Mouse (Mus musculus): ENCODE measurements around the gene Sumo2.
"Not testable (repeated sequence)": the region's sequence is repeated elsewhere in the genome, so short reads cannot be mapped to it uniquely, and the experiment has no call there.

The Sumo2 gene

DNA sequence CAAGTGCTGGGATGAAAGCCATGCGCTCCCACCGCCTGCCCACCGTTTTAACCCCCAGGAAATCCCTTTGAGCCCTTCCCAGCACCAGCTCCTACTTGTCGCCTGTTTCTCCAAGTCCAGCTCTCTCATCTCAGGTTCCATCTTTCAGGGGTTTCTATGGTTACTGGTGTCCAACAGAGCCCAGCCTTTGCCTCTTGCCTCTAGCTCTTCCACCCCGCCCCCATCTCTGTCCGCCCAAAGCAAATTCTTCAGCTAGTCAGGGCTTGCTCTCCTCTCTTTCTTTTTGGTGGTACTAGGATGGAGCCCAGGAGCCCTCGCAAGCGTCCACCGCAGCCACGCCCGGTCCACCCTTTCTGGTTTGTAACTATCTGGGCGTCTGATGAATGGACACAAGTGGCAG lies 50.9 kb downstream of the Sumo2 start:
- no peak for DNase-seq (ENCODE audit: low read depth, low spot score)

DNA sequence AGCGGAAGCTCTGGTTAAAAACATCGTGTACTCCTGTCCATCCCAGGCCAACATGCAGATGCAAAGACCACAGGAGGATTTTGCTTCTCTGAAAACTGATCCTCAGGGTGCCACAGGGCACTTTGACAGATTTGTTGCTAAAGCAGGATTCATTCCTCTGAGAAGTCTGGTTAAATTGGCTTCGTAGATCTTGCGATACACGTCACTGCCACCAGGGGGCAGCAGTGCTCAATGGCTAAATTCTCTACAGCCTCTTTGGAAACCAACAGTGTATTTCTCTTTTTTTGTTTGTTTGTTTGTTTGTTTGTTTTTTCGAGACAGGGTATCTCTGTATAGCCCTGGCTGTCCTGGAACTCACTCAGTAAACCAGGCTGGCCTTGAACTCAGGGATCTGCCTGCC lies 52.4 kb downstream of the Sumo2 start:
- peak; percentile 62 for DNase-seq (ENCODE audit: low read depth, low spot score)

DNA sequence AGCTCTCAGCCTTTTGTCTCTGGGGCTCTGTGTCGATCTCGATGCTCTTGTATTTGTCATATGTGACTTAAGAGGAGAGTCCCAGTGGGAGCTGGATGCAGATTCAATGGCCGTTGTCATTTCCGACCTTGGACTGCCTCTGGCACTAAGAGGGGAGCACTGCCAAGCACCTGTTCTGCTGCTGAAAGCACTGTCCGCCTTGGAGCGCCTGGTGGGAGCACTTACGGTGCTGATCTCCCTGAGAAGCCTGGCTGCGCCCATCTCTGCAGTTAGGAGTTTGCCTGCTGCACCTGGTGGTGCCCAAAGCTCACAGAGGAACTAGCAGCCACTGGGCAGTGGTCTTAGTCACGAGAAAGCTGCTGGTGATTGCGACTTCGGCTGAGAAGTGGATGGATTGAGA lies 52.8 kb downstream of the Sumo2 start:
- DNase-seq (ENCODE audit: low read depth, low spot score): peak; percentile 40

DNA sequence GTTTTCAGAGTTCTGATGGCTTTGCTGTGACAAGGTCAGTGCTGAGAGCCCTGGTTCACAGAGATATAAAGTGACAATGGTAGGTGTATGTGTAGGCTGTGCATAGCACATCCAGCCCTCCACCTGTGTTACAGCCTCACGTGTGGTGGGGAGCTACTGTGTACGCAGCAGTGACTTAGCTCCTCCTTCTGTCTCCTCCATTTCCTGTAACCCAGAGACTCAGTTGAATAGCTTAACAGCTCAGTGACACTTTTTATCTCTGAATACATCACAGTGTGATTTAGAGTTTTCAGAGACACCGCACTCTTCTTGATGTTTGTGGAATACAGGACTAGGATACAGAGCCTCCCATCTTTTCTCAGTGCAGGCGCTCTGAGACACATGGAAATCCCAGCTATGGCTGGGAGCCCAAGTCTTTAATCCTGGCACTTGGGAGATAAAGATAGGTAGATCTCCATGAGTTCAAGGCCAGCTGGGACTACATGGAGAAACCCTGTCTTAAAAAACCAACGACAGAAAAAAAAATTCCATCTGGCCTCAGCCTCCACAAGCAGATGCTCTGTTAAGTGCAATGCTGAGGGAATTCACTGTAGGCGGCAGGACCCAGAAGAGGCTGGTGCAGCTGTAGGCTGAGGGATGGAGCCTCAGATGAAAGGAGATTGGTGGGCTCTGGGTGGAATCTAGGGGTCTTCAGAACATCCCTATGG lies 54.4 kb downstream of the Sumo2 start:
- DNase-seq (ENCODE audit: low read depth, low spot score): no peak

DNA sequence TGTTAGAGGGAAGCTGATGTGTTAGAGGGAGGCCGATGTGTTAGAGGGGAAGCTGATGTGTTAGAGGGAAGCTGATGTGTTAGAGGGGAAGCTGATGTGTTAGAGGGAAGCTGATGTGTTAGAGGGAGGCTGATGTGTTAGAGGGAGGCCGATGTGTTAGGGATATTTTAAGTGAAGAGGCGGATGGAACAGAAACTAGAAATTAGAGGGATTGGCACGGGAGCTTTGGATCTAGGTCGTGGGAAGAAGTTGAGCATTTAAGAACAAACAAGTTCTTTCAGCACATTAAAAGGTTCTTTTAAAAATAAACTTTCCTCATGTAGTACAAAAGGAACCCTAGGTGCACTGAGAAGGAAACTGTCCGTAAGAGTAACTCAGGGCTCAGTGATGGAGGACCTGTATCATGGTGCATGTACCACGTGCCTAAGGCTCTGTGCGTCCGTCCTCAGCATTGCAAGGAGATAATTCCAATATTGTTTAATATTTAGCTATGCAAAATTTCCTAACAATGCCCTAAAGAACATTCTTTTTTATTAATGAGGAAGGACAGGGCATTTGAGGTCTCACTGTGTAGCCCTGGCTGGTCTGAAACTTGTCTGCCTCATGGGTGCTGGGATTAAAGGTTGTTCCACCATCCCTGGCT lies 57.7 kb downstream of the Sumo2 start:
- no peak for DNase-seq (ENCODE audit: low read depth, low spot score)

DNA sequence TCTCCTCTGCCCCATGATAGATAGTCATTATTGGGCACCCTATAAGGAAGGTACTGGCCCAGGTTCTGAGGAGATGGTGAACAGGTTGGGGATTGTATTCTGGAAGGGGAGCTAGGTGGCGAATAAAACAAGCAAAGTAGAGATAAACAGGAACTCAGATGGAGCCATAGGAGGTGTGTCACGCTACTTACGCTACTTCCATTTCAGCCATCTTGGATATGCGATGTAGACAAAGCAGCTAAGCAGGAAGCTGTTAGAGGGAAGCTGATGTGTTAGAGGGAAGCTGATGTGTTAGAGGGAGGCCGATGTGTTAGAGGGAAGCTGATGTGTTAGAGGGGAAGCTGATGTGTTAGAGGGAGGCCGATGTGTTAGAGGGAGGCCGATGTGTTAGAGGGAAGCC lies 58.7 kb downstream of the Sumo2 start:
- DNase-seq (ENCODE audit: low read depth, low spot score): not testable (repeated sequence)

DNA sequence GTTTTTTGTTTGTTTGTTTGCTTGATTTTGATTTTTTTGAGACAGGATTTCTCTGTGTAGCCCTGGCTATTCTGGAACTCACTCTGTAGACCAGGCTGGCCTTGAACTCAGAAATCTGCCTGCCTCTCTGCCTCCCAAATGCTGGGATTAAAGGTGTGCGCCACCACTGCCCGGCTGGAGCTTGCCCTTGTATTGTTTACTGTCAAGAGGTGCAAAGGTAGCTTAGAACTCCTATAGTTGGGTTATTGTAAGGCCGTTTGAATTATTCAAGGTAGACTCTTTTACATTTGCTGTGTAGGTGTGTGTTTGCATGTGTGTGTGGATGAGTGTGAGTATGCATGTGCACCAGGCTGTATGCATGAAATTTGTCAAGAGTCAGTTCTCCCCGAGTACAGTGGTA lies 59.4 kb downstream of the Sumo2 start:
- not testable (repeated sequence) for DNase-seq (ENCODE audit: low read depth, low spot score)

DNA sequence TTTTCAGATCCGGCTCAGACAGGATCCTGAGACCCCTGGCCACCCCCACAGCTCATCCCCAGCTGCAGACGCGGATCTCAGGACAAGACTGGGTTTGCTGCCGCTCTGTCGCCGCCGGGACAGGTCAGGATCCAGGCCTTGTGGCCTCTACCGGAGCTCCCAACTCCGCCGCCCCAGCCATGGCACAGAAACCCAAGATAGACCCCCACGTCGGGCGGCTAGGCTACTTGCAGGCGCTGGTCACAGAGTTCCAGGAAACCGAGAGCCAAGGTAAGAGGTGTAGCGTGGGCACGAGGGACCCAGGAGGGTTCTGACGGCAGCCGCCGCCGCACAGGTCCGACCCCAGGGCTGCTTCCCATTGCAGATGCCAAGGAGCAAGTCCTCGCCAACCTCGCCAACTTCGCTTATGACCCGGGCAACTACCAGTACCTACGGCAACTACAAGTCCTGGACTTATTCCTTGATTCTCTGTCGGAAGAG lies 60.3 kb downstream of the Sumo2 start:
- DNase-seq (ENCODE audit: low read depth, low spot score): no peak

DNA sequence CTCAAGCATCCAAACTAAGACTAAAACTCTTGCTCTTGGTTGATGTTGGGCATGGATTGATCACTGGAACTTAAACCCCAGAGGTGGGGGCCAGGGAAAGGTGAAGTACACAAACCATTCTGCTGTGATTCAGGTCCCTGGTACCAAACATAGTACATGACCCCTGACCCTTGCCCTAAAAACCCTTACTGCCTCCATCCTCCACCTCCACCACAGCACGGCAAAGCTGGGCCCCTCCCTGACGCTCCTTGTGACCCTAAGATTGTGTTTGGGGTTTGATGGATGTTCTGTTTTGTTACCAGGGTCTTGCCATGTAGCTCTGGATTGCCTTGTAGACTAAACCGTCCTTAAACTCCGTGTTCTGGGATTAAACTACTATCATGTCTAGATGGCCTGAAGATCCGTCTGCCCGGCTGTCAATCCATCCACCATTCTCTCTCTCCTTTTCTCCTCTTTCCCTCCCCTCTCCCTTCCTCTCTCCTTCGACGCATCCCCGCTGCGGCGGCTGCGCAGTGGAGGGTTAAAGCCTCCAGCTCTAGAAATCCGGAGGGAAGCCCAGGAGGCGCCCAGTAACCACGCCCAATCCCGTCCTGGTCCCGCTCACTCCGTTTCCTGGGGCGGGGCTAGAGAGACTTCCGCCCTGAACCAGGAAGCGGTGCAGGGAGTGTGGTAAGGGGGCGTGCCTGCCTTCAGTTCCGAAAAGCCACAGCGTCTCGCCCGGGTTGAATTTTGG lies 60.9 kb downstream of the Sumo2 start, which contains the start of gene Armc7:
Armc7 (plus strand) TSS at position 643 of the 733 bp plus-strand sequence.
- peak; percentile 87 for DNase-seq (ENCODE audit: low read depth, low spot score)

DNA sequence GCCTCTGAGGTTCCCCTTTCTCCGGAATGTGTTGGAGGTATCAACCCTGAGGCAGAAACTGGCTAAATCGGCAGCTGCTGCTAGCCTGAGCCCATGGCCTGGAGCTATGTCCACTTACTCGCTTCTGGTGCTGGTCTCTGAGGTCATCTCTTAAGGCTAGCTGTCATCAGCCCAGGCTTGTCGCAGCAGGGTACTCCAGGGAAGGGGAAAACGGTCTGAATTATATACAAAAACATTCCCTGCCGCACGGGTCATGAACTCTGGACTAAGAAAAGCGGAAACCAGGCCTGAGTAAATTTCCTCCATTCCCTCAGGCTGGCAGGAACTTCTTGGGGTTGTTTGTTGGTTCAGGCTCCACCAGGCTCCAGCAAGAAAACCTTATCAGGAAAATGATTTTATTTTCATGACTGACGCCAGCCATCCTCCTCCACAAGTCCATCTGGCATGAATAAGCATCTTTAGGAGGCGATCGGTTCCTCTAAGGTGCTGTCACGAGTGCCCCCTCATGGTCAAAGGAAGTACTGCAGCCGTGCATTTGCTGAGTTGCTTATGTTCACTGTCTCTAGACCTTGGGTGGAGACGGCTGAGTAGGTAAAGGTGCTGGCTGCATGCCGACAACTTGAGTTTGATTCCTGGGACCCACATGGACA lies 62.3 kb downstream of the Sumo2 start:
- peak; percentile 91 for DNase-seq (ENCODE audit: low read depth, low spot score)
